Mouse (Mus musculus) forebrain, embryonic 15.5 days (tissue): ENCODE measurements around the gene Rftn2. TPM values are rescaled to one million over a fixed set of nuclear protein-coding genes. Genes with fewer than 3 reads are reported as not detected.
"Not testable (repeated sequence)": the region's sequence is repeated elsewhere in the genome, so short reads cannot be mapped to it uniquely, and the experiment has no call there.

ENCODE experiments used
- ATAC-seq: fragments of 200-750 bp; cut with Nextera tagmentation; replicated peaks from 2 replicates; pipeline ENCODE4 v1.8.0; 2017; ENCODE audit warnings: mild to moderate bottlenecking, moderate TSS enrichment, moderate library complexity
- H3K27ac ChIP-seq: fragments of 300-500 bp; sonication (generic); replicated peaks from 2 replicates; pipeline ENCODE4 v1.5.1; 2015; ENCODE audit warnings: mild to moderate bottlenecking, inconsistent platforms
- H3K27me3 ChIP-seq: fragments of 300-500 bp; sonication (generic); 2 replicates; pipeline ENCODE4 v1.6.1; 2015; ENCODE audit warnings: inconsistent platforms
- H3K36me3 ChIP-seq: fragments of 300-500 bp; sonication (generic); 2 replicates; pipeline ENCODE4 v1.6.1; 2015; ENCODE audit warnings: mild to moderate bottlenecking, inconsistent platforms
- H3K4me1 ChIP-seq: fragments of 300-500 bp; sonication (generic); 2 replicates; pipeline ENCODE4 v1.6.1; 2015; ENCODE audit warnings: inconsistent platforms
- H3K4me2 ChIP-seq: fragments of 300-500 bp; sonication (generic); replicated peaks from 2 replicates; pipeline ENCODE4 v1.6.1; 2015; ENCODE audit warnings: mild to moderate bottlenecking, inconsistent platforms
- H3K4me3 ChIP-seq: fragments of 300-500 bp; sonication (generic); 2 replicates; pipeline ENCODE4 v1.5.1; 2015; ENCODE audit warnings: mild to moderate bottlenecking, inconsistent platforms
- H3K9ac ChIP-seq: fragments of 300-500 bp; sonication (generic); replicated peaks from 2 replicates; pipeline ENCODE4 v1.6.1; 2015; ENCODE audit warnings: mild to moderate bottlenecking, inconsistent platforms
- H3K9me3 ChIP-seq: fragments of 300-500 bp; sonication (generic); 2 replicates; pipeline ENCODE4 v1.6.1; 2016; ENCODE audit warnings: inconsistent platforms
- WGBS: fragments of 180-500 bp; shearing (Covaris S2); methylation state at CpG from one replicate; pipeline ENCODE4 v1.1.7; 2015; ENCODE audit warnings: mixed read lengths; 5-methylcytosine and 5-hydroxymethylcytosine counted together
- polyA plus RNA-seq: library from polyadenylated mRNA; unstranded; fragments of >200 nt; fragmentation: Nextera tagmentation; extraction: Ambion mirVana; gene quantifications from 2 replicates; pipeline ENCODE4 v1.2.1, GENCODE M21; 2015

The Rftn2 gene
- polyA plus RNA-seq, 1 experiment from 2014 or later: 13.4 TPM

DNA sequence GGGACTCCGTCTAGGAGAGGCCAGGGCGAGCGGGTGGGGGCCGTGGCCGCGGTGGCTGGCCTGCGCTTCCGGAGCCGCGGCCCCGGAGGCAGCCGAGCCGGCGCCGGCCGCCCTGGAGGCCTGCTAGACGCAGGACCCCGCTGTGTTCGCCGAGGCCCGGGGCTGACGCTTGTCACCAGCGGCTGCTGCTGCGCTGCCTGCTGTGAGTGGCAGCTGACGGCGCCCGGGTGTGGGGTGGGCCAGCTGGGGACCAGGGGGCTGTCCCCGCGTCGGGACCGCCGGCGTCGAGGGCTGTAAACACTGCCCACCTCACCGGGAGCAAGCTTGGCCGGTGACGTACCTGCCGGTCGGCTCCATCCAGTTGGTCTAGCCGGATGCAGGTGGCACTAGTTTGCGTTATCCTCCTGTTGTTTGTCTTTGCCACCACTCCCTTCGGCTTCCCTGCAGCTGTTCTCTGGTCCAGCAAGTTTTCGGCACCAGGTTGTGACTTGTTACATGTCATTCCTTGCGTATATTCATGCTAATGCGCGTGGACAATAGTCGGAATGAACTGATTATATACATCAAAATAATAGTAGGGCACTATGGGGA, 95.1 kb downstream of the Rftn2 start:
- WGBS: under 1% methylated on average over 47 of the region's 47 CpGs
- H3K27ac ChIP-seq: peak overlapping the region; percentile 97
- peak overlapping the region; percentile 77 for H3K4me3 ChIP-seq
- H3K9me3 ChIP-seq: no peaks in the 10 kb centered on the region
- no peaks in the 10 kb centered on the region for H3K27me3 ChIP-seq
- H3K4me2 ChIP-seq: peak overlapping the region; percentile 64
- peak overlapping the region; percentile 98 for H3K9ac ChIP-seq
- no peak for ATAC-seq
- peaks cover 14% of the 10 kb centered on the region for H3K4me1 ChIP-seq
- no peaks in the 10 kb centered on the region for H3K36me3 ChIP-seq

DNA sequence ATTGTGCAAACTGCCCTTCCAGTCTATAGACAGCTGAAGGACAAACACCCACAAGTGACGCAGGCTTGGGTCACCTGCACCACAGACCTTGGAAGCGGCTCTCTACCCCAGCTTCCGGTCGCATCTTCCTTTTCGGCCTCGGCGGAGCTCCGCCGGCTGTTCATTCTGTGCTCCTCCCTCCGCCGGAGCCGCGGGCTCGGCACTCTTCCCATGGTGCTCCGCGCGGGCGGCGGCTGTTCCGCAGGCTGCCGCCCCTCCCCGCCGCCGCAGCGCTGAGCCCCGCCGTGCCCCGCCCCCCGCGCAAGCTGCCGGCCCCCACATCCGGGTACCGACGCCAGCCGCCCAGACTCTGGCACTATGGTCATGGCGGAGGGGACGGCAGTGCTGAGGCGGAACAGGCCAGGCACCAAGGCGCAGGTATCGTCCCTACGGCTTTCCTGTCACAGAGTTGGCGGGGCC, 95.6 kb downstream of the Rftn2 start, which contains the start of gene Mob4:
Mob4 (plus strand) TSS at position 289 of the 459 bp plus-strand sequence.
- under 1% methylated on average over 37 of the region's 42 CpGs for WGBS
- Histone ChIP-seq H3K4me1 (peaks cover 14% of the 10 kb centered on the region), H3K9ac (peak within 1 kb of the TSS; percentile 98), H3K27me3 (no peaks in the 10 kb centered on the region), H3K27ac (peak within 1 kb of the TSS; percentile 97), H3K4me2 (peak within 1 kb of the TSS; percentile 64), H3K4me3 (peak within 1 kb of the TSS; percentile 77), H3K36me3 (no peaks in the 10 kb centered on the region), H3K9me3 (no peaks in the 10 kb centered on the region)
- ATAC-seq: peak; percentile 98

DNA sequence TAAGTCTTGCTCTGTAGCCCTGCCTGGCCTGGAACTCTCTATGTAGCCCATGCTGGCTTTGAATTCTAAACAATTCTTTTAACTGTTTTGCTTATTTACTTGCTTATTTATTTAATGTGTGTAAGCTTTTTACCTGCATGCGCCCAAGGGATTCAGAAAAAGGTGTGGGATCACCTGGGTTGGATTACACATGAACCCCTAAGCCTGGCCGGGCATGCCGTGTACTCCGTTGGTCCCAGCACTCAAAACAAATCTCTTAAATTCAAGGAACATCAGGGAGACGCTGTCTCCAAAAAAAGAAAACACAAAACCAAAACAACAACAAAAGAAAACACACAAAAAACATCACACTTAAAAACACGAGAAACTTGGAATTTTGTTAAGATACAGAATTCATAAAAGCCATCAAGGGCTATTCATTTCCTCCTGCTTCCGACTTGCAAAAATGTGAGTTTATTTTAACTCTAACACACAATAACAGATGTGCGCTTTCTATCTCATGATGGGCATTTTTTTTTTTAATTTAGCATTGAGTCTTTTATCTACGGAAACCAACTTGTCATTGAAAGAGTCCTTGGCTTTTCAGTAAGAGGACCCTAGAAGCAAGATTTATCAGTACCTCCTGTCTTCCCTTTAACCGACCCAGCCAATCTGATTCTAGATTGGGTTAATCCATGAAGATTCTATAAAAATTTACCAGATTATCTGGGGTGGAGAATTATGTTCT, 96.2 kb downstream of the Rftn2 start:
- H3K4me1 ChIP-seq: peaks cover 14% of the 10 kb centered on the region
- no peaks in the 10 kb centered on the region for H3K36me3 ChIP-seq
- H3K27ac ChIP-seq: peak overlapping the region; percentile 97
- no peak for ATAC-seq
- H3K9ac ChIP-seq: peak overlapping the region; percentile 98
- H3K4me2 ChIP-seq: peak overlapping the region; percentile 51
- H3K9me3 ChIP-seq: no peaks in the 10 kb centered on the region
- WGBS: 73% methylated on average over 10 of the region's 10 CpGs
- H3K4me3 ChIP-seq: peak overlapping the region; percentile 77
- H3K27me3 ChIP-seq: no peaks in the 10 kb centered on the region

DNA sequence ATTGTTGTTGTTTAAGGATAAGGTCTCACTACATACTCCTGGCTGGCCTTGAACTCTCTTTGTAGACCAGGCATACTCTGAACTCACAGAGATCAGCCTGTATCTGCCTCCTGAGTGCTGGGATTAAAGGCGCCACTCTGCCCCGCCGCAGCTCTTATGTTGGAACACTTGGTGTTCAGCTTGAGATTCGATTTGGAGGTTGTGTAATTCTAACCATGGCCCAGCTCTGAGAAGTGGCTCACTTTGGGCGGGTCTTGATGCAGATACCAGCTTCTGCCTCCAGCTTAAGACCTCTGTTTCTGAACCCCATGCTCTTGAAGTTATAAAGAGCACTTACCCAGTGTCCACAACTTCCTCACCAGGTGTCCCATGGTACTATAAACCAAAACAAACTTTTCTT, 96.9 kb downstream of the Rftn2 start:
- Histone ChIP-seq H3K4me1 (peaks cover 14% of the 10 kb centered on the region), H3K9ac (no peak overlapping the region), H3K27me3 (no peaks in the 10 kb centered on the region), H3K36me3 (no peaks in the 10 kb centered on the region), H3K9me3 (no peaks in the 10 kb centered on the region), H3K4me3 (no peak overlapping the region), H3K27ac (no peak overlapping the region), H3K4me2 (no peak overlapping the region)
- 95% methylated on average over 5 of the region's 5 CpGs for WGBS
- ATAC-seq: no peak

DNA sequence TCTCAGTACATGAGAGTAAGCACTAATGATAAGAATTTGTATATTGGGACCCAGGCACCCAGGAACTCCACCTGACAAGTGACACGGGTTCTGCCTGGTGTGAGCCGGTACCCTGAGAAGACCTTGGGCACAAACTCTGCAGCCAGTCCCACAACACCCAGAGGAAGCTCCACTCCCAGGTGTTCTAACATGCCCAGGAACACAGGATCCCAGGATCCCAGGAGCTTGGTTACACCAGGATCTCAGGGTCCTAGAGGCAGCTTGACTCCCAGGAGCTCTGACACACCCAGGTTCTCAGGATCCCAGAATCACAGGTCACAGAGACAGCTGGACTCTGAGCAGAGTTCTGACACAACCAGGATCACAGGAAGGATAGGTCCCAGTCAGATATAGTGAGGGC, 102.4 kb downstream of the Rftn2 start:
- not testable (repeated sequence) for H3K4me2 ChIP-seq, H3K9ac ChIP-seq, H3K4me3 ChIP-seq, H3K4me1 ChIP-seq, H3K36me3 ChIP-seq, H3K9me3 ChIP-seq, ATAC-seq, H3K27me3 ChIP-seq, H3K27ac ChIP-seq
- whole genome bisulfite sequencing: 97% methylated on average over 2 of the region's 2 CpGs

DNA sequence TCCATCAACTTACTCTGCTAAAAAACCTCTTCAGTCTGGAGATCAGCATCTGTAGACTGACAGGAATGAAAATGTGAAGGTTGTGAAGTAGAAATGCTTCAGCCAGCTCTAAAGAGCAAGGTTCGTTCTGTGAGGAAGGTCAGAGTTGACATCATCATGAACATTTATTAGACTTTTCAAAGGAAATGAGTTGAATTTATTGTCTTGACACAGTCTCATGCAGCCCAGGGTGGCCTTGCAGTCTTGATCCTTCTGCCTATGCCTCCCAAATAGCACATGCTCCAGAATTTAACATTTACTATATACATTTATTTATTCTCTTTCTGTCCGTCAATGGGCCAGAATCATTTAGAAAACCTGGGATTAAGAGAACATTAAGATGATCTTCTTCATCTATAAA, 103.0 kb downstream of the Rftn2 start:
- H3K9ac ChIP-seq: no peak overlapping the region
- H3K27ac ChIP-seq: no peak overlapping the region
- H3K9me3 ChIP-seq: no peaks in the 10 kb centered on the region
- H3K27me3 ChIP-seq: no peaks in the 10 kb centered on the region
- H3K4me2 ChIP-seq: no peak overlapping the region
- ATAC-seq: no peak
- H3K4me3 ChIP-seq: no peak overlapping the region
- H3K36me3 ChIP-seq: no peaks in the 10 kb centered on the region
- no peaks in the 10 kb centered on the region for H3K4me1 ChIP-seq
- 96% methylated on average over 2 of the region's 2 CpGs for WGBS

DNA sequence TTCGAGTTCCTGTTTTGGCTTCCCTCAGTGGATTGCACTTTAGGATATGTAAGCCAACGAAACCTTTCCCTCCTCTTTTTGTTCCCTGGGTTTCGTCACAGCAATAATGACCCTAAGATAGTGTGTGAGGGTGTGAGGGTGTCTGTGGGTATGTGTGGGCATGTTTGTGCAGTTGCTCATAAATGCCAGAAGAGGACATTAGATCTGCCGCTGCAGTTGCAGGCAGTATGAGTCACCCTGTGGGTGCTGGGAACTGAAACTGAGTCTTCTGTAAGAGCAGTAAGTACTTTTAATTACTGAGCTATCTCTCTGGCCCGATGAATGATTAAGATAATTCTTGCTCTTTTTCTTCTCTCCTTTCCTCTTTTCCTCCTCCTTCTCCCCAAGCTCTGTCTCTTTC, 103.5 kb downstream of the Rftn2 start:
- Histone ChIP-seq H3K27ac (no peak overlapping the region), H3K4me1 (no peaks in the 10 kb centered on the region), H3K4me3 (no peak overlapping the region), H3K9me3 (no peaks in the 10 kb centered on the region), H3K4me2 (no peak overlapping the region), H3K36me3 (no peaks in the 10 kb centered on the region), H3K27me3 (no peaks in the 10 kb centered on the region), H3K9ac (no peak overlapping the region)
- no peak for ATAC-seq
- 88% methylated on average over 5 of the region's 5 CpGs for WGBS

Other genes starting within 250 kb of the Rftn2 start
- 391 and 417 TPM in 2 replicates for gene Sf3b1, start 199.3 kb downstream of the Rftn2 start, polyA plus RNA-seq
- 36.0 and 36.6 TPM in 2 replicates for gene Coq10b, start 174.0 kb downstream of the Rftn2 start, polyA plus RNA-seq
- 253 and 276 TPM in 2 replicates for gene Hspe1, start 138.7 kb downstream of the Rftn2 start, polyA plus RNA-seq
- gene Hspd1, start 138.5 kb downstream of the Rftn2 start, polyA plus RNA-seq: 291 and 296 TPM in 2 replicates
- gene Mob4, start 95.6 kb downstream of the Rftn2 start, polyA plus RNA-seq: 175 and 182 TPM in 2 replicates
- 4.3 and 4.4 TPM in 2 replicates for gene Mars2, start 10.4 kb upstream of the Rftn2 start, polyA plus RNA-seq
- 0.27 TPM in 1 of 2 replicates, not detected in the other for gene Boll, start 136.7 kb upstream of the Rftn2 start, polyA plus RNA-seq
- 5.4 and 5.8 TPM in 2 replicates for gene Plcl1, start 179.1 kb upstream of the Rftn2 start, polyA plus RNA-seq